Mouse (Mus musculus): ENCODE results near the gene Mb. TPM values are rescaled to one million over a fixed set of nuclear protein-coding genes. Genes with fewer than 3 reads are reported as not detected.

Gene Mb
- total and polyA plus RNA-seq, 2 experiments = 7.1 TPM; not detected in 1

GRCm38 (mm10) chr15:76987137-76987536 is 63.3 kb downstream of the Mb start:
- 16% methylated on average over 11 of the region's 11 CpGs for WGBS
- Histone ChIP-seq H3K79me2 (ENCODE audit: control insufficient read depth, insufficient read depth, low read length) (no peaks in the 10 kb centered on the region), H3K4me1 (ENCODE audit: control insufficient read depth, insufficient read depth, low read length) (no peaks in the 10 kb centered on the region), H3K4me3 (ENCODE audit: insufficient read depth, low read depth, low read length) (no peak overlapping the region), H3K36me3 (ENCODE audit: control insufficient read depth, insufficient read depth, low read length) (no peaks in the 10 kb centered on the region), H3K9ac (ENCODE audit: low read depth, low read length) (no peak overlapping the region), H3K27ac (replicated peaks; ENCODE audit: insufficient read depth, low read depth, low read length) (no peak overlapping the region), H3K27me3 (ENCODE audit: control insufficient read depth, insufficient read depth, low read length) (no peaks in the 10 kb centered on the region)
- no peak for TF ChIP-seq CTCF (IDR thresholded peaks at IDR 0.05; ENCODE audit: low read depth, low read length)
- no peak for TF ChIP-seq POLR2A (IDR thresholded peaks at IDR 0.05; ENCODE audit: extremely low read depth, insufficient read depth, low read length)
- DNase-seq (ENCODE audit: extremely low read depth, low read depth, low spot score) = no peak

GRCm38 (mm10) chr15:76982745-76983144 is 67.7 kb downstream of the Mb start:
- H3K4me3 ChIP-seq (ENCODE audit: insufficient read depth, low read depth, low read length) = no peak overlapping the region
- no peak overlapping the region for H3K27ac ChIP-seq (replicated peaks; ENCODE audit: insufficient read depth, low read depth, low read length)
- no peaks in the 10 kb centered on the region for H3K27me3 ChIP-seq (ENCODE audit: control insufficient read depth, insufficient read depth, low read length)
- H3K4me1 ChIP-seq (ENCODE audit: control insufficient read depth, insufficient read depth, low read length) = no peaks in the 10 kb centered on the region
- no peaks in the 10 kb centered on the region for H3K36me3 ChIP-seq (ENCODE audit: control insufficient read depth, insufficient read depth, low read length)
- TF ChIP-seq POLR2A (IDR thresholded peaks at IDR 0.05; ENCODE audit: extremely low read depth, insufficient read depth, low read length) (no peak), CTCF (IDR thresholded peaks at IDR 0.05; ENCODE audit: low read depth, low read length) (peak; percentile 9; the same call in 1 of the 2 replicates)
- WGBS = 51% methylated on average over 3 of the region's 3 CpGs
- no peak overlapping the region for H3K9ac ChIP-seq (ENCODE audit: low read depth, low read length)
- no peaks in the 10 kb centered on the region for H3K79me2 ChIP-seq (ENCODE audit: control insufficient read depth, insufficient read depth, low read length)
- peak; percentile 2 for DNase-seq (ENCODE audit: extremely low read depth, low read depth, low spot score)

DNA sequence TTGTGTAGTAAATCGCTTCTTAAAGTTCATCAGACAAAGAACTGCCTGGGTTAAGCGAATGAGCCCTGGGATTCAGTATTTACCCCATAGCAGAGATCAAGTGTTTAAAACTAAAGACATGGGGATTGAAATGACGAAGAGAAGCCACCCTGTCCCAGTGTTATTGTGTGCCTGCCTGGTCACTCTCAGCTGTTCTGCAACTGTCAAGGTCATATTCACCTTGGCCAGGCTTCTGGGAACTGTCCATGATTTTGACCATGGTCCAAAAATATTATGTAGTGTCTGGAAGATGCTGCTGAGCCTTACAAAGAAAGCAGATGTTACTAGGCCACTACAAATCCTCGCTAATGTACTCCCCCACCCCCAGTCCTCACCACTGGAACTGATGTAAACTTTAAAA is 70.7 kb downstream of the Mb start:
- Histone ChIP-seq H3K79me2 (ENCODE audit: control insufficient read depth, insufficient read depth, low read length) (no peaks in the 10 kb centered on the region), H3K27me3 (ENCODE audit: control insufficient read depth, insufficient read depth, low read length) (no peaks in the 10 kb centered on the region), H3K4me3 (ENCODE audit: insufficient read depth, low read depth, low read length) (no peak overlapping the region), H3K9ac (ENCODE audit: low read depth, low read length) (no peak overlapping the region), H3K4me1 (ENCODE audit: control insufficient read depth, insufficient read depth, low read length) (no peaks in the 10 kb centered on the region), H3K36me3 (ENCODE audit: control insufficient read depth, insufficient read depth, low read length) (no peaks in the 10 kb centered on the region), H3K27ac (replicated peaks; ENCODE audit: insufficient read depth, low read depth, low read length) (no peak overlapping the region)
- DNase-seq (ENCODE audit: extremely low read depth, low read depth, low spot score) = no peak
- TF ChIP-seq POLR2A (IDR thresholded peaks at IDR 0.05; ENCODE audit: extremely low read depth, insufficient read depth, low read length) (no peak), CTCF (IDR thresholded peaks at IDR 0.05; ENCODE audit: low read depth, low read length) (no peak)
- 89% methylated on average over 4 of the region's 4 CpGs for WGBS

- 88% methylated on average over 5 of the region's 5 CpGs for WGBS
- H3K4me3 ChIP-seq (ENCODE audit: insufficient read depth, low read depth, low read length) = no peak overlapping the region
- no peak for TF ChIP-seq POLR2A (IDR thresholded peaks at IDR 0.05; ENCODE audit: extremely low read depth, insufficient read depth, low read length)
- H3K79me2 ChIP-seq (ENCODE audit: control insufficient read depth, insufficient read depth, low read length) = no peaks in the 10 kb centered on the region
- H3K9ac ChIP-seq (ENCODE audit: low read depth, low read length) = no peak overlapping the region
- H3K4me1 ChIP-seq (ENCODE audit: control insufficient read depth, insufficient read depth, low read length) = no peaks in the 10 kb centered on the region
- no peak overlapping the region for H3K27ac ChIP-seq (replicated peaks; ENCODE audit: insufficient read depth, low read depth, low read length)
- H3K36me3 ChIP-seq (ENCODE audit: control insufficient read depth, insufficient read depth, low read length) = no peaks in the 10 kb centered on the region
- no peaks in the 10 kb centered on the region for H3K27me3 ChIP-seq (ENCODE audit: control insufficient read depth, insufficient read depth, low read length)
- no peak for DNase-seq (ENCODE audit: extremely low read depth, low read depth, low spot score)
Measured at GRCm38 (mm10) chr15:76976619-76977018, 73.9 kb downstream of the Mb start.

DNA sequence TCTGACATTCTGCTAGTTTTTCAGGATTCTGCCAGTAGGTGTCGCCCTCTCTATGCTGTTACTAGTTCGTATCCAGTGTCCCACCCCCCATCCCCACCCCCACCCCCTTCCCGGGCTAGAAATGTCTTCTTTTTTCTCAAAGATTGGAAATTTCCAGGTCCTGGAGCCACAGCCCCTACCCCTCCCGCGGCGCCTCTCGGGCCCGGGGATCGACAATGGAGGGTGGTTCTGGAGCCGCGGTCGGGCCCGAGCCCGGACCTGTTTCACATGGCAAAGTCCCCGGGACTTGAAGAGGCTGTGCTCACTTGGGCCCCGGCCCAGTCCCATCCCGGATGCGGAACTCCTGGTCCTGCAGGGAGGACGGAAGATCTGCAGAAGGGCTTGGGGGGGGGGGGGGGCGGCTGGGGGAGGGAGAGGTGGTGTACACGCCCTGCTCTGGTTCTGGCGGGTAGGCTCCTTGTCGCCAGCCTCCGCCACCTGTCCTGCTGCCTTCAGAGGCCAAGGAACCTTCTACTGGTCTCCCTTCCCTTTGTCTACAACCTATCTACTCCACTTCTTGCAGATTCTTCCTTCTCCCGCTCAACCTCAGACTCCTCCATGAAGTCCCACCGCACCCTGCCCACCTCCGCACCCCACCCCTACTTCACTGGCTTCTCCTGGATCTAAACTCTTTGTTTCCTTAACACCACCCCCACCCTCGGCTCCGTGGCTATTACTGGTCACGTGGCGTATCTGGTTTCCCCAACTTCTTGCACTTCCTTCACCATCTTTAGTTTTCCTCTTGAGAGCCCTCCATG is 76.4 kb downstream of the Mb start:
- Histone ChIP-seq H3K79me2 (ENCODE audit: control insufficient read depth, insufficient read depth, low read length) (no peaks in the 10 kb centered on the region), H3K27me3 (ENCODE audit: control insufficient read depth, insufficient read depth, low read length) (no peaks in the 10 kb centered on the region), H3K9ac (ENCODE audit: low read depth, low read length) (peak overlapping the region; percentile 61), H3K27ac (replicated peaks; ENCODE audit: insufficient read depth, low read depth, low read length) (no peak overlapping the region), H3K4me1 (ENCODE audit: control insufficient read depth, insufficient read depth, low read length) (no peaks in the 10 kb centered on the region), H3K36me3 (ENCODE audit: control insufficient read depth, insufficient read depth, low read length) (no peaks in the 10 kb centered on the region), H3K4me3 (ENCODE audit: insufficient read depth, low read depth, low read length) (peak overlapping the region; percentile 75)
- no peak for TF ChIP-seq POLR2A (IDR thresholded peaks at IDR 0.05; ENCODE audit: extremely low read depth, insufficient read depth, low read length)
- TF ChIP-seq CTCF (IDR thresholded peaks at IDR 0.05; ENCODE audit: low read depth, low read length) = peak; percentile 33
- WGBS = 11% methylated on average over 30 of the region's 31 CpGs
- peak; percentile 62 for DNase-seq (ENCODE audit: extremely low read depth, low read depth, low spot score)

- DNase-seq (ENCODE audit: extremely low read depth, low read depth, low spot score) = no peak
- Histone ChIP-seq H3K27me3 (ENCODE audit: control insufficient read depth, insufficient read depth, low read length) (no peaks in the 10 kb centered on the region), H3K27ac (replicated peaks; ENCODE audit: insufficient read depth, low read depth, low read length) (no peak overlapping the region), H3K36me3 (ENCODE audit: control insufficient read depth, insufficient read depth, low read length) (no peaks in the 10 kb centered on the region), H3K9ac (ENCODE audit: low read depth, low read length) (no peak overlapping the region), H3K79me2 (ENCODE audit: control insufficient read depth, insufficient read depth, low read length) (no peaks in the 10 kb centered on the region), H3K4me1 (ENCODE audit: control insufficient read depth, insufficient read depth, low read length) (no peaks in the 10 kb centered on the region), H3K4me3 (ENCODE audit: insufficient read depth, low read depth, low read length) (no peak overlapping the region; the same call in 1 of the 2 replicates)
- TF ChIP-seq CTCF (IDR thresholded peaks at IDR 0.05; ENCODE audit: low read depth, low read length) (no peak), POLR2A (IDR thresholded peaks at IDR 0.05; ENCODE audit: extremely low read depth, insufficient read depth, low read length) (no peak)
- WGBS = 38% methylated on average over 8 of the region's 8 CpGs
Measured at GRCm38 (mm10) chr15:76973272-76973854, 77.1 kb downstream of the Mb start.

All from liver, adult 2 months (tissue).